Mouse (Mus musculus): ENCODE results near the gene Mcoln3.

Gene Mcoln3

GRCm38 (mm10) chr3:146117258-146117996 lies at the start of gene Mcoln3:
Gene Mcoln3, plus strand, starts transcription at chr3:146117450.
- DNase-seq (ENCODE audit: inconsistent ontology term), result no peak

GRCm38 (mm10) chr3:146069276-146069675 lies 48.0 kb upstream of the Mcoln3 start:
- DNase-seq (ENCODE audit: inconsistent ontology term), result no peak

GRCm38 (mm10) chr3:146072780-146073179 lies 44.5 kb upstream of the Mcoln3 start:
- peak; percentile 22 for DNase-seq (ENCODE audit: inconsistent ontology term)

- DNase-seq (ENCODE audit: inconsistent ontology term), result no peak
These were observed 37.0 kb upstream of the Mcoln3 start for GRCm38 (mm10) chr3:146080241-146080640.

- DNase-seq (ENCODE audit: inconsistent ontology term), result no peak
These were observed 26.1 kb upstream of the Mcoln3 start for GRCm38 (mm10) chr3:146090988-146091657.

GRCm38 (mm10) chr3:146095066-146095465 lies 22.2 kb upstream of the Mcoln3 start:
- DNase-seq (ENCODE audit: inconsistent ontology term), result no peak

GRCm38 (mm10) chr3:146096986-146097385 lies 20.3 kb upstream of the Mcoln3 start:
- DNase-seq (ENCODE audit: inconsistent ontology term), result no peak

- no peak for DNase-seq (ENCODE audit: inconsistent ontology term)
These were observed 19.4 kb upstream of the Mcoln3 start for GRCm38 (mm10) chr3:146097861-146098260.

GRCm38 (mm10) chr3:146099925-146100324 lies 17.3 kb upstream of the Mcoln3 start:
- no peak for DNase-seq (ENCODE audit: inconsistent ontology term)

- no peak for DNase-seq (ENCODE audit: inconsistent ontology term)
These were observed 15.2 kb upstream of the Mcoln3 start for GRCm38 (mm10) chr3:146102049-146102448.

- peak; percentile 71 for DNase-seq (ENCODE audit: inconsistent ontology term)
These were observed 10.0 kb upstream of the Mcoln3 start for GRCm38 (mm10) chr3:146107116-146107849.

GRCm38 (mm10) chr3:146107921-146108571 lies 9.2 kb upstream of the Mcoln3 start, which contains the start of gene Wdr63:
Gene Wdr63, minus strand, starts transcription at chr3:146108130.
- peak; percentile 84 for DNase-seq (ENCODE audit: inconsistent ontology term)

- no peak for DNase-seq (ENCODE audit: inconsistent ontology term)
These were observed 8.3 kb upstream of the Mcoln3 start for GRCm38 (mm10) chr3:146108945-146109344.

- peak; percentile 78 for DNase-seq (ENCODE audit: inconsistent ontology term)
These were observed 6.9 kb upstream of the Mcoln3 start for GRCm38 (mm10) chr3:146110358-146110757.

GRCm38 (mm10) chr3:146110916-146111315 lies 6.3 kb upstream of the Mcoln3 start:
- DNase-seq (ENCODE audit: inconsistent ontology term), result peak; percentile 11

- DNase-seq (ENCODE audit: inconsistent ontology term), result no peak
These were observed 777 bp downstream of the Mcoln3 start for GRCm38 (mm10) chr3:146117997-146118457.

- peak; percentile 14 for DNase-seq (ENCODE audit: inconsistent ontology term)
These were observed 4.3 kb downstream of the Mcoln3 start for GRCm38 (mm10) chr3:146121310-146122124.

- DNase-seq (ENCODE audit: inconsistent ontology term), result no peak
These were observed 4.8 kb downstream of the Mcoln3 start for GRCm38 (mm10) chr3:146122125-146122420.

- no peak for DNase-seq (ENCODE audit: inconsistent ontology term)
These were observed 5.7 kb downstream of the Mcoln3 start for GRCm38 (mm10) chr3:146122807-146123463.

GRCm38 (mm10) chr3:146123464-146123825 lies 6.2 kb downstream of the Mcoln3 start:
- no peak for DNase-seq (ENCODE audit: inconsistent ontology term)

GRCm38 (mm10) chr3:146127205-146127604 lies 10.0 kb downstream of the Mcoln3 start:
- DNase-seq (ENCODE audit: inconsistent ontology term), result no peak
